In the genomic region with DNA sequence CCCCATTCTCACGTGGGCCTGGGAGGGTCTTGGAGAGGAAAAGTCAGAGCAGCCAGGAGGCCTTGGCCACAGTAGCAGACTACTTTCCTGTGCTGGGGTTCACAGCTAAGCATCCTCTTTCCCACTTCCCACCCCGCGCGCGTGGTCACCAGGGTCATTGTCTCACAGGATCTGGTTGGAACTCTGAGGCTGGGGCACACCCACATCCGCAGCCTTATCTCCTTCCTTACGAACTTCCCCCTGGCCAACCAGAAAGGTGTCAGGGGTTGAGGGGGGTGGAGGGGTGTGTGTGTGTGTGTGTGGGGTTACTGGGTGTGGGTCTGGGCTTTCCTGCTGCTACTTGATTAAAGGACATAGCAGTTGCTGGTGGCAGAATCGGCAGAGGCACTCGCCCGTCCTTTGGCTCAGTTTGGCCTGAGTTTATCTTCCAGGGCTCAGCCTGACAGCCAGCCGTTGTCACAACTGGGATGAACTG, we compare ENCODE assay signal across 9 mouse cellular contexts. TPM values are rescaled to one million over a fixed set of nuclear protein-coding genes. Genes with fewer than 3 reads are reported as not detected.
DNase-seq lines count a peak whose midpoint lies in the region; ATAC-seq lines count a peak whose summit lies in the region.
"Had no signal": no experiment of that assay in that cellular context is flagged by ENCODE, and none has a peak within 500 bp of the region (broad histone marks: within the 10 kb centered on the region; RNA-seq: fewer than 3 reads in every experiment).

No protein-coding gene starts in this region.

- H3K9me3 ChIP-seq in neural tube, embryonic 13.5 days = no peaks in the 10 kb centered on the region
- H3K9me3 ChIP-seq: neural tube, embryonic 12.5 days had no signal

- DNase-seq in neural tube, embryonic 10.5 days (ENCODE audit: extremely low spot score, low spot score) = no peak
- DNase-seq in heart, postnatal 4 days = peak; percentile 56
- DNase-seq in lung, adult 18-20 months = peak; percentile 80 to 84
- peak; percentile 66 for DNase-seq in thymus, postnatal 25 days
- no peak for DNase-seq in cerebellum, adult 11-12 months
- no peak for DNase-seq in frontal cortex, postnatal 10 days (ENCODE audit: low spot score in 2 of 2)
- no peak for DNase-seq in embryo, embryonic 10 days (ENCODE audit: low spot score)

- H3K27me3 ChIP-seq in neural tube, embryonic 13.5 days = no peaks in the 10 kb centered on the region

- H3K4me2 ChIP-seq in neural tube, embryonic 13.5 days = no peak overlapping the region
- H3K4me2 ChIP-seq: neural tube, embryonic 12.5 days had no signal

- H3K27ac ChIP-seq in neural tube, embryonic 13.5 days (replicated peaks) = 0 out of 2 replicates have a peak overlapping the region, but pooled peaks have one; percentile 6
- H3K27ac ChIP-seq: neural tube, embryonic 12.5 days had no signal

- H3K36me3 ChIP-seq in neural tube, embryonic 13.5 days = no peaks in the 10 kb centered on the region
- H3K36me3 ChIP-seq: neural tube, embryonic 12.5 days had no signal

- ATAC-seq in neural tube, embryonic 13.5 days (ENCODE audit: low read depth) = no peak

- H3K4me1 ChIP-seq in neural tube, embryonic 13.5 days (replicated peaks) = peaks cover 50% of the 10 kb centered on the region

- 80% methylated on average over 11 of the region's 11 CpGs for WGBS in neural tube, embryonic 13.5 days

- H3K9ac ChIP-seq in neural tube, embryonic 13.5 days = no peak overlapping the region
- H3K9ac ChIP-seq: neural tube, embryonic 12.5 days had no signal

- H3K4me3 ChIP-seq in neural tube, embryonic 13.5 days = no peak overlapping the region
- H3K4me3 ChIP-seq: neural tube, embryonic 12.5 days had no signal

RNA-seq across cellular contexts. Expression of a gene that starts 13.0 kb away (rescaled TPM):
- 21.2 and 22.2 TPM in 2 replicates for polyA plus RNA-seq in neural tube, embryonic 13.5 days (2015; fragmentation: Nextera tagmentation; extraction: Ambion mirVana)
- total RNA-seq in heart, postnatal 4 days (2021) = 10 to 100 TPM; 17.3 to 19.3 TPM

Comparison
In these comparisons a context has a peak if more than half of its experiments do, and no peak if none do; other contexts are left out.
1. DNase-seq: peak in heart, postnatal 4 days (single experiment), lung, adult 18-20 months (2 of 2) and thymus, postnatal 25 days (single experiment); none in neural tube, embryonic 10.5 days (single experiment), cerebellum, adult 11-12 months (single experiment), frontal cortex, postnatal 10 days (0 of 2) and embryo, embryonic 10 days (single experiment).